Mouse (Mus musculus): ENCODE measurements around the gene Dnajb14.
"Not testable (repeated sequence)": the region's sequence is repeated elsewhere in the genome, so short reads cannot be mapped to it uniquely, and the experiment has no call there.

Dnajb14 gene

GRCm38 (mm10) chr3:137867437-137868093, at the start of gene Dnajb14:
Gene Dnajb14, plus strand, starts transcription at chr3:137867675.
- peak; percentile 66 for DNase-seq (ENCODE audit: low spot score)

GRCm38 (mm10) chr3:137818713-137819112, 48.8 kb upstream of the Dnajb14 start:
- DNase-seq (ENCODE audit: low spot score): no peak

GRCm38 (mm10) chr3:137820688-137821467, 46.6 kb upstream of the Dnajb14 start:
- DNase-seq (ENCODE audit: low spot score): no peak

GRCm38 (mm10) chr3:137823317-137823716, 44.2 kb upstream of the Dnajb14 start:
- DNase-seq (ENCODE audit: low spot score): no peak

GRCm38 (mm10) chr3:137827678-137828077, 39.8 kb upstream of the Dnajb14 start:
- DNase-seq (ENCODE audit: low spot score): no peak

DNA sequence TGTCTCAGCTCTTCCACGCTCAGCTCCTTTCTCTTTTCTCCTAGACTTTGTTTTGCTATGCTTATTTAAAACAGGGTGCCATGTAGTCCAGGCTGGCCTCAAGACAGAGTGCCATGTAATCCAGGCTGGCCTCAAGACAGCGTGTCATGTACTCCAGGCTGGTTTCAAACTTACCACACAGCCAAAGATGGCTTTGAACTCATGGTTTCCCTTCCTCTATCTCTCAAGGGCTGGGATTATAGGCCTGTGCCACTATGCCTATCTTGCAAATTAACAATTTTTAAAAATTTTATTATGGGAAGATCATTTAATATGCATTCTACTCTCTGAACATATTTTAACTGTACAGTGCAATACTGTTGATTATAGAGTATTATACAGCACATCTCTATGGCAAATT, 36.3 kb upstream of the Dnajb14 start:
- DNase-seq (ENCODE audit: low spot score): no peak

DNA sequence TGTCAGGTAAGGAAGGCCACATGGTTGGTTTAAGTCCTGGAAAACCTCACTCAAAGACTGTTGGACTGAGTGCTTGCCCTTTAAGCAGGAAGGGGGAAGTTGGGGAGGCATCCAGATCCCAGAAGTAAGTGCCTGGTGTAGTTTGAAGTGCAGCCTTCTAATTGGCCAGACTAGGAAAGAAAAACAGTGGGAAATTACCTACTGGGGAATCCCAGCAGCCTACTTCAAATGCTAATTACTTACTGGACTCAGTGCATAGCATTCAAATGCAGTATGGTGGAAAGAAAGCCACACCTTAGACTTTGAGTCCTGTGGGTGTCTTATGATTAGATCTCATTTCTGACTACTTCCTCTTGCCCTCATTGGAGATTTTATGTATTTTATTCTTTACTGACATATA, 34.3 kb upstream of the Dnajb14 start:
- DNase-seq (ENCODE audit: low spot score): no peak

DNA sequence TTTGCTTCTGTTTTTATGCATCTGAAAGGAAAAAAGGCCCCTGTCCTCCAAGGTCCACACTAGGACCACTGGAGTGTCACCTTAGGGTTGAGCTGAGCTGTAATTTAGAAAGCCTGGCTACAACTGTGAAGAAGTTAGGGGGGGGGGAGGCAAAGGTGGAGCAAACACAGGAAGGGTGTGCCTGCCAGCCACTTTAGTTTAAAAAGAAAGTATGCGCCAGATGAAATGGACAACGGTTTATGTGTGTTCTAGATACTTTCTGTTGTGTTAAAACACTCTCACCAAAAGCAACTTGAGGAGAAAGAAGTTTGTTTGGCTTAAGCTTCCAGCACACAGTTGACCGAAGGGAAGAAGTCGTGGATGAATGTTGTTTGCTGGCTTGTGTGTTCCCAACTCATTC, 33.8 kb upstream of the Dnajb14 start:
- DNase-seq (ENCODE audit: low spot score): no peak

DNA sequence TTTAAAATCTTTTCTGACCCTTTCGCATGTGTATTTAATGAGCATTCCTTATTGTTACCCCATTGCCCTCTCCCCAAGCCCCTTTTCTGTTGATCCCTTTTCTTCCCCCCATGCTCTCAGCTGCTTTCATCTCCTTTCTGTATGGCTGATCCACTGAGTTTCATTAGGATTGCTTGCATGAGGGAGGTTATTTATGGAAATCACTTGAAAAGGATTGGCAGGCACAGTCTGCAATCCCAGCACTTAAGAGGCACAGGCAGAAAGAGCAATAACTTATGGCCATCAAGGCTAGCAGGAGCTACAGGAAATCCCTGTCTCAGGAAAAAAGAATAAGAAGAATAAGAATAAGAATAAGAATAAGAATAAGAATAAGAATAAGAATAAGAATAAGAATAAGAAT, 30.9 kb upstream of the Dnajb14 start:
- no peak for DNase-seq (ENCODE audit: low spot score)

- no peak for DNase-seq (ENCODE audit: low spot score)
Observed at GRCm38 (mm10) chr3:137838160-137838559, 29.3 kb upstream of the Dnajb14 start.

GRCm38 (mm10) chr3:137842944-137843343, 24.5 kb upstream of the Dnajb14 start:
- DNase-seq (ENCODE audit: low spot score): no peak

DNA sequence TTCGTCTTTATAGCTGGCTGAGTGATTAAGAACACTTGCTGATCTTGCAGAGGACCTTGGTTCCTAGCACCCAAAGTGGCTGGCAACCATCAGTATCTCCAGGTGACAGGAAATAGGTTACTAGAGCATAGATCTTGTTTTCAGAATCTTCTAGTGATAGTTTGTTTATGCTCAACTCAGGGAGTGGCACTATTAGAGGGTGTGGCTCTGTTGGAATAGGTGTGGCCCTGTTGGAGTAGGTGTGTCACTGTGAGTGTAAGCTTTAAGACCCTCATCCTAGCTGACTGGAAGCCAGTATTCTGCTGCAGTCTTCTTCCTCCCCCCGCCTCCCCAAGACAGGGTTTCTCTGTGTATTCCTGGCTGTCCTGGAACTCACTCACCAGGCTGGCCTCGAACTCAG, 23.2 kb upstream of the Dnajb14 start:
- no peak for DNase-seq (ENCODE audit: low spot score)

DNA sequence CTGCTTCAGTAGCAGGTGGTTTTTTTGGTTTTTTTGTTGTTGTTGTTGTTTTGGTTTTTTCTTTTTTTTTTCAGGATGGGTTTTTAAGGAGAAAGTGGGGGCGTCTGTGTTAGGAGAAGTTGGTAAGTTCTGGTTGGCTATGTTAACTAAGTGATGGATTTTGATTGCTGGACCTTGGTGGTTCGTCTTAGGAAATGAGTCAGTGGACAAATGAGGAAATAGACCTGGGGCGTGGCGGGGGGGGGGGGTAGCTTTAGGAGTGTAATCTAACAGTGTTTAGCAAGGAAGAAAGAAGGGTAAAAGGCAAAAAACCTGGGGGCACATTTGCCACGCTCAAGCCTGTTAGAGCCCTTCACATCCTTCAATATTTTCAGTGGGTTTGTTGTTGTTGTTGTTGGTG, 20.9 kb upstream of the Dnajb14 start:
- DNase-seq (ENCODE audit: low spot score): no peak

DNA sequence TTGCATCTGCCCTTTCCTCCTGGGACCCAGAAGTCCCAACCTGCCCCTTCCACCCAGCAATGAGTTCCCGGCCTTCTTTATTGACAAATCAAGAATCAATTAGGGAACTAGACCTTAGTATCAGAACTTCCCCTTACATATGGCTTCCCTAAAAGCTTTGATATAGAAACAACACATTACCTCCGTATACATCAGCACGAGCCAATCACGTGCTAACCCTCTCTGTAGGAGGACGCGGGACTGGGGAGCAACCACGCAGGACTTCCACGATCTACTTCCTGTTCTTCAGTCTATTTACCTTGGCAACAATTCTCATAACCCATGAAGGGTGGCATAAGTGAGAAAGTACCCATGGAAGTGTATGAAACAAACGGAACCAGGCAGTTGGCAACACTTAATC, 19.1 kb upstream of the Dnajb14 start:
- DNase-seq (ENCODE audit: low spot score): no peak

GRCm38 (mm10) chr3:137849697-137850096, 17.8 kb upstream of the Dnajb14 start:
- DNase-seq (ENCODE audit: low spot score): no peak

DNA sequence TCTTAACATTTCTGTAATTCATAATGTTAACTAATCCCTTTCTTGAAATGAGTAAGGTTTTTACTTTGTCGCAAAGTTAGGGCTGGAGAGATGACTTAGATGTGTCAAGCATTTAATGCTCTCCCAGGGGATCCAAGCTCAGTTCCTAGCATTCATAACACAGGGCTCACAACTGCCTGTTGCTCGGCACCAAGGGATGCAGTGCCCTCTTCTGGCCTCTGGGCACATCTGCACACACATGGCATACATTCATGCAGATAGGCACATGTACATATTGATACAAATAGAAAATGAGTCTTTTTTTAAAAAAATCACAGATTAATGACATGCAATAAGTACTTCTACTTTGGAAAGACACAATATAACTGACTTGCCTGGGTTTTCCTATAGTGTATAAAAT, 16.3 kb upstream of the Dnajb14 start:
- no peak for DNase-seq (ENCODE audit: low spot score)

DNA sequence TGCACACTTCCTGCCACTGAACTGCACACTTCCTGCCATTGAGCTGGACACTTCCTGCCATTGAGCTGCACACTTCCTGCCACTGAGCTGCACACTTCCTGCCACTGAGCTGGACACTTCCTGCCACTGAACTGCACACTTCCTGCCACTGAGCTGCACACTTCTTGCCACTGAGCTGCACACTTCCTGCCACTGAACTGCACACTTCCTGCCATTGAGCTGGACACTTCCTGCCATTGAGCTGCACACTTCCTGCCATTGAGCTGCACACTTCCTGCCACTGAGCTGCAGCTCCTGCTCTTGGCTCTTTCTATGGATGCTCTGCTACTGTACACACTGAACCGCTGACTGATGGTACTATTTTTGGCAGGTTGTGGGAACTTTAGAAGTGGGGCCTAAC, 14.5 kb upstream of the Dnajb14 start:
- DNase-seq (ENCODE audit: low spot score): not testable (repeated sequence)

GRCm38 (mm10) chr3:137855328-137855727, 12.1 kb upstream of the Dnajb14 start:
- DNase-seq (ENCODE audit: low spot score): no peak

GRCm38 (mm10) chr3:137856061-137856460, 11.4 kb upstream of the Dnajb14 start:
- no peak for DNase-seq (ENCODE audit: low spot score)

DNA sequence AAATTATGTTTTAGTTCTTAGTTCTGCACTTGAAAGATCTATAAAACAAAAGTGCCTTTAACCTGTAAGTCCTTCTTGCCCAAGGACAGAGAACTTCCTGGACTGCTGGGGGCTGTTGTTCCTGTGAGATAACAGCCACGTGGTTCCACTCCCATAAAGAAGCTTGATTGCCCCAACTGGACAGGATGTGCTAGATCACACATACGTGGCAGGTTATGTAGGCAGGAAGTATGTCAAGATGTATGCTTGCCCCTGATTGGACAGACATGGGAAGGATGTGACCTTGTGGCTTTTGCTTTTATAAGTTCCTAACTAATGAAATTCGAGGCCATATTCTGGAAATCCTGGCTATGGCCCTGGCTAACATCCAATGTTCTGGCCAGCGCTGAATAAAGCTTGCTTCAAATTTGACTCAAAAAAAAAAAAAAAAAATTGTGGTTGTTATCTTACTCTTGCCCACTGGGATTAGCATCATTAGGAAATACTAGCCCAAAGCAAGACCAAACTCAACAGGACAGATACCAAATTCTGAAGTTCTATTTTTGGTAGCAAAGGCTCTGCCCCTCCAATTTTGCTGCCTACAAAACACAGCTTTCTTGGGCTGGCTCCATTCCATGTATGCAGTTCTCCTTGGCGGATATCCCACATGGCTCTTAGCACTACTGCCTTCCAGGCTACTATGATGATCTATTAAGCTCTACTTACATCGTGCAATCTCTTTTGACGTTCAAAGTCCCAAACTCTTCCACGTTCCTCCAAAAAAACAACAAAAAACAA, 6.9 kb upstream of the Dnajb14 start:
- no peak for DNase-seq (ENCODE audit: low spot score)

- no peak for DNase-seq (ENCODE audit: low spot score)
Observed at GRCm38 (mm10) chr3:137861436-137861835, 6.0 kb upstream of the Dnajb14 start.

DNA sequence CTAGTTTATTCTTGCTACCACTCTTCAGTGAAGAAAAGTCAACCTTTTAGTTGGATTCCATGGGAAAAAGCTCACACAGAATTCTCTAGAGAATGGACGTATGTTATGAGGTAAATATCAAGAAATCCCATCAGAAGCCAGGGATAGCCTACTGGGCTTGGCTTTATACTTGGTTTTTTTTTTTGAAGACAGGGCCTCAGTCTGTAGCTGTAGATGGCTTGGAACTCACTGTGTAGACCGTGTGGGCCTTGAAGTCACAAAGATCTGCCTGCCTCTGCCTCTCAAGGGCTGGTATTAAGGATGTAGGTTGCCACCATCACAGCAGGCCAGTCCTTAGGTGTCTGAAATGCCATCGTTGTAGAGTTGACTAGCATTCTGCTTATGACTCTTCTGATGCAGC, 4.9 kb upstream of the Dnajb14 start:
- no peak for DNase-seq (ENCODE audit: low spot score)
